Mouse (Mus musculus): ENCODE data around the gene Kcnh1. TPM values are rescaled to one million over a fixed set of nuclear protein-coding genes. Genes with fewer than 3 reads are reported as not detected.

Kcnh1 gene
- polyA plus RNA-seq, 1 experiment from 2014 or later = 0.59 TPM

DNA sequence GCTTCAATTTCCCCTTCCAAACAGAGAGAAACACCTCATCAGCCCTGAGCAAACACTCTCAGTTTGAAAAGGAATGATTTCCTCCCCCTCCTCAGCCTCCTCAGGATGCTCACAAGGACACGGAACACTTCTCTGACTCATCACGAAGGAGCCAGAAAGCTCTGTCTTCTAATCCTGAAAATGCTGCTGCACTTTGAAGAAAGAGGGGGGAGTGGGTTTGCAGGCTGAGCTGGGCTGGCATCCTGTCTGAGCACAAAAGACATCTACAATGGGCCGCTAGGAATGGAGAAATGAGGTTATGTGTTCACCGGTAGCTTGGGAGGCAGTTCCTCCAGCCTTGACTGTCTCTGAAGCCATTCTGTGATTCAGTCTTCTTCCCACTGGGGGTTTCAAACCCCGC is 177.8 kb downstream of the Kcnh1 start:
- 75% methylated on average over 5 of the region's 5 CpGs for WGBS
- no peak for ATAC-seq (ENCODE audit: insufficient number of reproducible peaks, insufficient read depth, low FRiP score, low TSS enrichment, low read depth)

DNA sequence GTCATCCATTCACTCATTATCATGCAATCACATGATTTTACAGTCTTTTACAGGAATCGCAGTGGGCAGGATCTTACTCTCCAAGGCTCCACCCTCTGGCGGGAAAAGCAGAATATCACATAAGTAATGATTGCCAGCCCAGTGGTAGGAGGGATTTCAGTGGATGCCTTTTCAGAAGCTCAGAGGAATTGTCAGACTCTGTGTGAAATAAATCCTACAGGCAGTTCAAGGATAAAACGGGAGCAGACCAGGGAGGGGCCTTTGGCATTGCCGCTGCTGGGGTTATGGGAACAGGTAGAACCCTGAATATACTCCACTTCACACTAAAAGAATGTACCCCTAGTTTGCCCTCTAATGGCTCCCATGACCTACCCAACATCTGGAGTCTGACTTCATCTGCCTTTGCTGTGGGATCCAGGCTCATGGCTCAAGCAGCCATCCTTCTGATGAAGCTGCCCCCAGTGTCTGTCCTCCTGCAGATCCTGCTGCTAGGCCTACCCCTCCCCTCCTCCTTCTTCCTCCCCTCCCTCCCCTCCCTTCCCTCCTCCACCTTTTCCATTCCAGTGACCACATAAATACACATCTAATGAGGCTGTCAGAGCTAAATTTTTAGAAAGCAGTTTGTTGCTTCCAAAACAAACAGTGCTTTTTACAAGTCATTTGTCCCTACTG is 181.5 kb downstream of the Kcnh1 start:
- H3K9ac ChIP-seq (replicated peaks) = no peak overlapping the region
- ATAC-seq (ENCODE audit: insufficient number of reproducible peaks, insufficient read depth, low FRiP score, low TSS enrichment, low read depth) = no peak
- no peak overlapping the region for H3K4me2 ChIP-seq
- no peaks in the 10 kb centered on the region for H3K27me3 ChIP-seq
- no peak overlapping the region for H3K27ac ChIP-seq
- H3K9me3 ChIP-seq = peaks cover 4% of the 10 kb centered on the region; the same call in 1 of the 2 replicates
- no peak overlapping the region for H3K4me3 ChIP-seq (replicated peaks)
- H3K4me1 ChIP-seq (replicated peaks) = no peaks in the 10 kb centered on the region
- WGBS = 83% methylated on average over 4 of the region's 4 CpGs
- H3K36me3 ChIP-seq = no peaks in the 10 kb centered on the region

More for the DNA sequence above, 177.8 kb downstream of the Kcnh1 start:
- Histone ChIP-seq H3K4me2 (no peak overlapping the region), H3K4me1 (replicated peaks) (no peaks in the 10 kb centered on the region), H3K9me3 (peaks cover 4% of the 10 kb centered on the region; the same call in 1 of the 2 replicates), H3K4me3 (replicated peaks) (no peak overlapping the region), H3K27ac (no peak overlapping the region), H3K36me3 (no peaks in the 10 kb centered on the region), H3K27me3 (no peaks in the 10 kb centered on the region), H3K9ac (replicated peaks) (no peak overlapping the region)

DNA sequence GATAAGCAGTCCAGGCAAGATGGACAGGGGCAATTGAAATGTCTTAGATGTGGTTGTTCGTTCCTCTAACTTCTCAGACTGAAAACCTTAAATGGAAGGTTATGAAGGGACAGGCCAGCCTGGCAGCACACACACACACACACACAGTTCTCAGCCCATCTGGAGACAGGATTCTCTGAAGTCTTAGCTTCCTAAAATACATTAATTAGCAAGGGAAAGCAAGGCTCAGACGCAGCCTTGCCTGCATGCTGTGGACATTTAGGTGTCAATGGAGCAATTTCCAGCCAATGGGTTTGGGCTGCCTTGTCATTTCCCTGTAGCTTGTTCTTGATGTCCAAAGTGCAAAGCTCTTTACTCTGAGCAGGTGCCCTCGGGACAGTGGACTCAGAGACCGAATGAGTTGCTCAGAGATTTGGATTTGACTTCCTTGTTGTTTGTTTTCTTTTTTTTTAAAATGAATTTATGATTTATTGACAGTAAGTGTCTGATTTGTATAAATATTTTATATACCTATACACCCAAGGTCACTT is 188.0 kb downstream of the Kcnh1 start:
- no peaks in the 10 kb centered on the region for H3K36me3 ChIP-seq
- H3K27ac ChIP-seq = no peak overlapping the region
- H3K4me2 ChIP-seq = no peak overlapping the region
- no peaks in the 10 kb centered on the region for H3K4me1 ChIP-seq (replicated peaks)
- H3K4me3 ChIP-seq (replicated peaks) = no peak overlapping the region
- H3K9me3 ChIP-seq = no peaks in the 10 kb centered on the region
- WGBS = 76% methylated on average over 4 of the region's 4 CpGs
- H3K27me3 ChIP-seq = no peaks in the 10 kb centered on the region
- no peak for ATAC-seq (ENCODE audit: insufficient number of reproducible peaks, insufficient read depth, low FRiP score, low TSS enrichment, low read depth)
- no peak overlapping the region for H3K9ac ChIP-seq (replicated peaks)

DNA sequence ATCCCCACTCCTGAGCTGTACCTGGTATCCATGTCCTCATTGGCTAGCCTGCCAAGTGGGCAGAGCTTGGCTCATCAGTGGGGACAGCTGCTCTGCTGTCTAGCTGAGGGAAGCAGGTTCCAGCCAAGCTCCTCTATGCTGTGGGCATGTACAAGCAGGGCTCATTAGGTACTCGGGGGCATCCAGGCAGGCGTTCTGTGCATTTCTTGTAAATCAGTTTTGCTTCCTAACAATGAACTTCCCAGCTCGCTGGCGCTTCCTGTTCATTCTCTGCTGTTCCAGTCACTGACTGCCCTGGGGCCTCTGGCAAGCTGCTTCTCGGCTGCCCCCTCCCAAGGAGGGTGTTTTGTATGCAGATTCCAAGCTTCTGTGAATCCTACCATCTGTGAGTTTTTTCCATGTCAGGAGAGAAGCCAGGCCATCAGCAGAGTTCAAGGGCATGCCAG is 190.0 kb downstream of the Kcnh1 start:
- H3K4me3 ChIP-seq (replicated peaks) = no peak overlapping the region
- no peak for ATAC-seq (ENCODE audit: insufficient number of reproducible peaks, insufficient read depth, low FRiP score, low TSS enrichment, low read depth)
- 59% methylated on average over 5 of the region's 5 CpGs for WGBS
- no peaks in the 10 kb centered on the region for H3K4me1 ChIP-seq (replicated peaks)
- no peak overlapping the region for H3K27ac ChIP-seq
- H3K4me2 ChIP-seq = no peak overlapping the region
- no peak overlapping the region for H3K9ac ChIP-seq (replicated peaks)
- no peaks in the 10 kb centered on the region for H3K9me3 ChIP-seq
- H3K27me3 ChIP-seq = no peaks in the 10 kb centered on the region
- H3K36me3 ChIP-seq = no peaks in the 10 kb centered on the region

DNA sequence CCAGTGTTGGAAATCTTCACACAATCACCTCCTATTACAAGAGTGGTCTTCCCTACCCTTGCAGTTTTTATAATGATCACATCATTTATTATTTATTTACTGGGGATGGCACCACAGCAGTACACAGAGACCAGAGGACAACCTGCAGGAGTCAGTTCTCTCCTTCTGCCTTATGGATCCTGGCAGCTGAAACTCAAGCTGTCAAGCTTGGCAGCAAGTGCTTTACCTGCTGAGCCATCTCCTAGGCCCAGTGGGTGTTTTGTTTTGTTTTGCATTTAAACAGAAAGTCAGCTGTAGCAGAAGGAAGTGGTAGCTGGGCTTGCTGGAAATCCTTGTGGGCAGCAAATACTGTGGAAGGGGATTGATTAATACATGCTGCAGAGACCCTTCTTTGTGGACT is 197.1 kb downstream of the Kcnh1 start:
- no peaks in the 10 kb centered on the region for H3K9me3 ChIP-seq
- H3K27ac ChIP-seq = no peak overlapping the region
- H3K4me1 ChIP-seq (replicated peaks) = no peaks in the 10 kb centered on the region
- no peak overlapping the region for H3K9ac ChIP-seq (replicated peaks)
- no peaks in the 10 kb centered on the region for H3K36me3 ChIP-seq
- no peaks in the 10 kb centered on the region for H3K27me3 ChIP-seq
- no peak overlapping the region for H3K4me2 ChIP-seq
- no peak overlapping the region for H3K4me3 ChIP-seq (replicated peaks)
- ATAC-seq (ENCODE audit: insufficient number of reproducible peaks, insufficient read depth, low FRiP score, low TSS enrichment, low read depth) = no peak

DNA sequence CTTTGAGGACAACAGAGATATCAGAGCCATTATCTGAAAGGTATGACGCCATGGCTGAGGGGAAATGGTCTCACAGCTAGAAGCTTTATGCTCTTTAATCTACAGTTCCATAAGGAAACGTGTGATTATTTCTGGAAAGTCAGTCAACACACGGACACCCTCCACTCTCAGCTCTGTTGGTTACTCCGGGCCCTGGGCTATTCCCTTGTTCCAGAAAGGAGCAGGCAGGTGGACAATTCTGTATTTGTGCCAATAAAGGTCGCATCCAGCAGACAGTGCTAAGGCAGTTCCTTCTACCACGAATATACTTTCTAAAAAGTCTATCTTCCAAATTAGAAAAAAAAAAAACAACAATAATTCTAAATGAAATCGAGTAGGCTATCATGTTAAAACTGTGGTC is 200.5 kb downstream of the Kcnh1 start:
- H3K36me3 ChIP-seq = no peaks in the 10 kb centered on the region
- no peak overlapping the region for H3K4me3 ChIP-seq (replicated peaks)
- H3K9ac ChIP-seq (replicated peaks) = no peak overlapping the region
- no peaks in the 10 kb centered on the region for H3K27me3 ChIP-seq
- H3K27ac ChIP-seq = no peak overlapping the region
- ATAC-seq (ENCODE audit: insufficient number of reproducible peaks, insufficient read depth, low FRiP score, low TSS enrichment, low read depth) = no peak
- no peaks in the 10 kb centered on the region for H3K4me1 ChIP-seq (replicated peaks)
- 84% methylated on average over 7 of the region's 7 CpGs for WGBS
- H3K4me2 ChIP-seq = no peak overlapping the region
- H3K9me3 ChIP-seq = no peaks in the 10 kb centered on the region

DNA sequence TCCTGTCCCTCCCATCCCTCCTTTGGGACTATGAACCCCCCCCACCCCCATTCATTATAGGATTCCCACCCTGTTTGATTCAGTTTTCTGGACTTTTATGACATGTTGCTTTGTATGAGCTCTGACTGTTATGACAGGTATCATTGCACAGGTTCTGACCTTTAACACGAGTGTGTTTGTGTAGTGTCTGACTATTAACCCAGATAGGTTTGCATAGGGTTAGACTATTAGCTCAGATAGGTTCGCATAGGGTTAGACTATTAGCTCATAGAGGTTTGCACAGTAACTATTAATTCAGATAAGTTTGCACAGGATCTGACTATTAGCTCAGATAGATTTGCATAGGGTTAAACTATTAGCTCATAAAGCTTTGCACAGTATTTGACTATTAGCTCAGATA is 201.7 kb downstream of the Kcnh1 start:
- no peak for ATAC-seq (ENCODE audit: insufficient number of reproducible peaks, insufficient read depth, low FRiP score, low TSS enrichment, low read depth)
- Histone ChIP-seq H3K4me2 (no peak overlapping the region), H3K4me1 (replicated peaks) (no peaks in the 10 kb centered on the region), H3K27me3 (no peaks in the 10 kb centered on the region), H3K9me3 (no peaks in the 10 kb centered on the region), H3K36me3 (no peaks in the 10 kb centered on the region), H3K4me3 (replicated peaks) (no peak overlapping the region), H3K27ac (no peak overlapping the region), H3K9ac (replicated peaks) (no peak overlapping the region)
- 83% methylated on average over 2 of the region's 2 CpGs for WGBS

DNA sequence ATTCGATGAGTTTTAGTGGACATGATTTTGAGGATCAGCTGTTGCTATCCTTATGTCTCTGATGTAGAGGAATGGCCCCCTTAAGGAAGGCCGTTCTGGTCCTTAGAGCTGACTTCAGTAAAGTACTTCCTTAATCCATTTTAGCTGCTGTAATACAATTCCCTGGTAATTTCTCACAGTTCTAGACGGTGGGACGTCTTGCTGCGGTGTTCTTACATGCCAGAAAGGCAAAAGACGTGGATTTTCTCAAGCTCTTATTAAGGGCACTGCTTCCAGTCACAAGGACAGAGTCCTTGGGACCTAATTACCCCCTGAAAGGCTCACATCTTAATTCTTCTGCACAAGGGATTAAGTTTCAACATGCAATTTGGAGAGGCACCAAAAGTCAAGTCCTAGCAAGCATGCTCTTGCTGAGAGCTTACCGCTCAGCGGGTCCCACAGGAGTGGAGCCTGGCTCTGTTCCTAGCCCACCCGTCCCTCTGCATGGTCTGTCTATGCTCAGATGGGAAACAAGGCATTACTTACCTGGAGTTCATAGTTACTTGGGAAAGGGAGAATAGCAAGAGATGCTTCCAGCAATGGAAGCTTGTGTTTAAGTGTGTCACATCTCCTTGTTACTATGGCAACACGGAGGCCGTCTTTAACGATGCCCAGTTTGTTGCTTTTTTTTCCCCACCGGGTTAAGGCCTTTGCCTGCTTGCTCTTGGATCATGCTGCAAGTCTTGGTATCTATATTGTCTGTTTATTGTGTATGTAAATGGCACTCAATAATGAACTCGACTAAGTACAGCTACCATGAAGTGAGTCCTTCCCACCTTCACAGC is 209.3 kb downstream of the Kcnh1 start:
- Histone ChIP-seq H3K27me3 (no peaks in the 10 kb centered on the region), H3K4me1 (replicated peaks) (no peaks in the 10 kb centered on the region), H3K27ac (no peak overlapping the region), H3K9ac (replicated peaks) (no peak overlapping the region), H3K9me3 (no peaks in the 10 kb centered on the region), H3K4me2 (no peak overlapping the region), H3K36me3 (no peaks in the 10 kb centered on the region), H3K4me3 (replicated peaks) (no peak overlapping the region)
- ATAC-seq (ENCODE audit: insufficient number of reproducible peaks, insufficient read depth, low FRiP score, low TSS enrichment, low read depth) = no peak
- WGBS = 68% methylated on average over 14 of the region's 14 CpGs

DNA sequence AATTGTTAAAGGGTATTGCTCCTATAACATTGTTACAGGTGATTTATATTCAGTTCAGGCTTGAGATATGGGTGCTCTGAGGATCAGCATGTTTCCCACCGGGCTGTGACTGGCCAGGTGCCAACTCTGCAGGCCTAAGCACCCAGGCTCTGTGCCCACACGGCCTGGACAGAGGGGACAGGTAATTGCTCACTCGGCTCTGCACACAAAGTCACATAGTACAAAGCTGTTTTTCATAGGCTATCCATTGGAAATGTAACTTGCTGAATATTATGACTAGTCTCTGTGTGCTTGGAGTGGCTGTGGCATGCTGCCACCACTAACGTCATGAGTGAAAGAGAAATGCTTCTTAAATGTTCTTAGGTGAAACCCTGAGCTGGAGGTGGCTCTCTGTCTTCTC is 210.4 kb downstream of the Kcnh1 start:
- Histone ChIP-seq H3K27ac (no peak overlapping the region), H3K27me3 (no peaks in the 10 kb centered on the region), H3K9me3 (no peaks in the 10 kb centered on the region), H3K4me3 (replicated peaks) (no peak overlapping the region), H3K4me1 (replicated peaks) (no peaks in the 10 kb centered on the region), H3K36me3 (no peaks in the 10 kb centered on the region), H3K9ac (replicated peaks) (no peak overlapping the region), H3K4me2 (no peak overlapping the region)
- WGBS = 72% methylated on average over 4 of the region's 4 CpGs
- no peak for ATAC-seq (ENCODE audit: insufficient number of reproducible peaks, insufficient read depth, low FRiP score, low TSS enrichment, low read depth)

DNA sequence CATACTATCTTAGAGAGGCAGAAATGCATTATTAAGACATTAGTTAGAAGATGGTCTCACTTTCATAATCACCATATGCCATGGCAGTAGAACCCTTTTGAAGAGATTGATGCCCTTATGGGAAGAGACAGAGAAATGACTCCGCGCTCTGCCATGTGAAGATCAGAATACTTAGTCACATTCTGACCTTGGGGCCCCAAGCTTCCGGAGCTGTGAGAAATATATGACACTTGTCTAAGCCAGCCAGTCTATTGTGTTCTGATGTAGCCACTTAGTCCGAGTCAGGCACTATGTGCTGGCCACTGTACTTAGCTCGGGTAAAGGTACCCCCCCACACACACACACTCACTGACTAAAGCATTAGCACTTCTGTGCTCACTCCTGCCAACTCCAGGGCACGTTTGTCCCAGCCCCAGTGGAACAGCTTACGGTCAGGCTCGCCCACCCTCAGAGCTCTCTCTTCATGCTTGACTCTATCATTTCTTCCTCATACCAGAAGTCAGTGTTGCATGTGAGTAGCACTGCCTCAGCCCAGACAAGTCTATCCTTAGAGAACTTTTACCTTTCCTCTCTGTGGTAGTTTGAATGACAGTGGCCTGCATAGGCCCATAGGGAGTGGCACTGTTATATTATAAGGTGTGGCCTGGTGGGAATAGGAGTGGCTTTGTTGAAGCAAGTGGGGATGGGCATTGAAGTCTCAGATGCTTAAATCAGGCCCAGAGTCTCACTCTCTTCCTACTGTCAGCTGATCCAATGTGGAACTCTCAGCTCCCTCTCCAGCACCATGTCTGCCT is 212.5 kb downstream of the Kcnh1 start:
- H3K27me3 ChIP-seq = no peaks in the 10 kb centered on the region

DNA sequence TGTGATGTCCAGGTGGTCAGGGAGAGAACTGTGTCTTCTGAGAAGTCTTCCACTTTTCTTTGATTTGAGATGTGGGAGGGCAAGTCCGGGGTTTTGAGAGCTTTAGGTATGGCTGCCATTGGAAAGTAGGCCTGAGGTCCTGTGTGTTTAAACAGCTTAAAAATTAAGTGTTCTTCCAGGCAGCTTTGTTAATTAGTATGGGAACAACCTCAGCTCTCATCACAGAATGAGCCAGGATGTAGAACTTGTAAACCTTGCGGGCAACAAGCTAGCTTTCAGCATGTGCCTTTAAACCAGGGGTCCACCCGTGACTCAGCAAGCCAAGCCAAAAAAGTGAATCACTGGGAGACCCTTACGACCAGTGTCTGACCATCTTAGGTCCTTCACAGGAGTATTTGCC is 214.6 kb downstream of the Kcnh1 start:
- Histone ChIP-seq H3K27ac (no peak overlapping the region), H3K36me3 (no peaks in the 10 kb centered on the region), H3K9me3 (no peaks in the 10 kb centered on the region), H3K27me3 (no peaks in the 10 kb centered on the region), H3K4me2 (no peak overlapping the region), H3K9ac (replicated peaks) (no peak overlapping the region), H3K4me3 (replicated peaks) (no peak overlapping the region), H3K4me1 (replicated peaks) (no peaks in the 10 kb centered on the region)
- ATAC-seq (ENCODE audit: insufficient number of reproducible peaks, insufficient read depth, low FRiP score, low TSS enrichment, low read depth) = no peak
- 77% methylated on average over 4 of the region's 4 CpGs for WGBS

More for the DNA sequence above, 212.5 kb downstream of the Kcnh1 start:
- 88% methylated on average over 8 of the region's 8 CpGs for WGBS
- Histone ChIP-seq H3K9me3 (no peaks in the 10 kb centered on the region), H3K4me3 (replicated peaks) (no peak overlapping the region), H3K4me2 (no peak overlapping the region), H3K36me3 (no peaks in the 10 kb centered on the region), H3K4me1 (replicated peaks) (no peaks in the 10 kb centered on the region), H3K27ac (no peak overlapping the region), H3K9ac (replicated peaks) (no peak overlapping the region)
- no peak for ATAC-seq (ENCODE audit: insufficient number of reproducible peaks, insufficient read depth, low FRiP score, low TSS enrichment, low read depth)

Measured in limb, embryonic 12.5 days (tissue).